Mouse (Mus musculus): ENCODE measurements around the gene Scgb1a1.
"Not testable (repeated sequence)": the region's sequence is repeated elsewhere in the genome, so short reads cannot be mapped to it uniquely, and the experiment has no call there.

Scgb1a1 gene

GRCm38 (mm10) chr19:9067292-9067691, 20.5 kb downstream of the Scgb1a1 start:
- no peak for DNase-seq (ENCODE audit: low spot score in 2 of 2)

DNA sequence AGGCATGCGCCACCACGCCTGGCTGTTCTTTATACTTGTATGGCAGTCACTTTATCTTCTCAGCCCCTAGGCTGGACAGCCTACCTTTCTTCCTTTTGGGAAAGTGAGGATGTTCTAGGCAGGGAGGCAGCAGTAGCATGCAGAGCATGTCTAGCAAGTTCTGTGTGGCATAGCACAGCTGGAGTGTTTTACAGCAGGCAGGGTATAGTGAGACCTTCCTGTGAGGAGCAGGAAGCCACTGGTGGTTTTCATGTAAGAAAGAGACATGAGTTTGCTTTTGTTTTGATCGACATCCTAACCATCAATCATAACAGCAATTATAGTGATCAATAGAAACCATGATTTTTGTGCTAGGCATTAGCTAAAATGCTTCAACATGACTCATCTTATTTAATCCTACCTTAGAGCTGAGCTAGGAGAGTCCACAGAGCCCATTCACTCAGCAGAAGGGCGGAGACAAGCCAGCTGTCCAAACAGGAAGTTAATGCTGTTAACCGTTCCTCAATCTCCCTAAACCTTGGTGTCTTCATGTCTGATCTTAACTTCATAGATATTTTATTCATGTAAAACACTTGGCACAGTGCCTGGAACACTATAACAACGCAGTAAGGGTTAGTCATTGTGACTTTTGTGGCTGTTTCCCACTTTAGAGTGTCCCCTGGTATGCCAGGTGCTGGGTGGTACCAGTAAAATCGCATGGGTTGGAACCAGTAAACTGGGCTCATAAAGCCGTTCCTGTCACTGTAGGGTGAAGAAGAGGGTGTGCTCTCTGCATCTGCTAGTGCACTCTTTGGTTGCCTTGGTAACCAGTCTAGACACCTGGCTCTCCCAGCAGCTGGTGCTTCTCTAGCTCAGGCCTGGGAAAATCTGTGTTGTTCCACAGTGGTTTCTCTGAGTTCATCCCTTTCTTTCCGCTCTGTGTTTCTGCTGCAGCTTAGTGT, 21.9 kb downstream of the Scgb1a1 start:
- DNase-seq (ENCODE audit: low spot score in 2 of 2), result no peak

DNA sequence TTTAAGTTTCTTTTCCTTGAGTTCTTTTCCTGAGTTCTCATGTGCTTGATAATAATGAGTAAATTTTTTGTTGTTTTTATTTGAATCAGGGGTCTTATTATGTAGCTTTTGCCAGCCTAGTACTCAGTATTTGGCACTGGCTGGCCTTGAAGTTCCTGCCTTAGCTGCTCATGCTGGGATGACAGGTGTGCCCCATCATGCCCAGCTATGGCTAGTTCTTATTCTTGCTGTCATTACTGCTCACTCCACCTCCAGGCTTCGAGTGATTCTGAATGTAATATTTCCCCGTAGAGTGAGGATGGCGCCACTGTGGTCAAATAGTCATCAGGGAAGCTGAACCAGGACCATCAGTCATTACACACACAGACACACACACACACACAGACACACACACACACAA, 23.9 kb downstream of the Scgb1a1 start:
- no peak for DNase-seq (ENCODE audit: low spot score in 2 of 2)

DNA sequence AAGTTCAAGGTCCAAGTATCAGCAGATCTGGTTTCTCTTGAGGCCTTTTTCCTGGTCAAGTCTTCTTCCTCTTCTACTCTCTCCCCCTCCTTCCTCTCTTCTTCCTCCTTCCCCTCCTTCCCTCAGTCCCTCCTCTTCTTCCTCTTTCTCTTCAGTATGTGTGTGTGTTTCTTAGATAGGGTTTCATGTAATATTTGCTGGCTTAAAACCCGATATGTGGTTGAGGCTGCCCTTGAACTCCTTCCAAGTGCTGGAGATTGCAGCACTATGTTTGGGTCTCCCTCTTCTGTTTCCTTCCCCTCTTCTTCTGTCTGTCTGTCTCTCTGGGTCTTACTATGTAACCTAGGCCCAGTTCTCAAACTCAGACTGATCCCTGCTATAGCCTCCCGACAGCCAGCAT, 24.9 kb downstream of the Scgb1a1 start:
- DNase-seq (ENCODE audit: low spot score in 2 of 2), result no peak

- no peak for DNase-seq (ENCODE audit: low spot score in 2 of 2)
These were observed 26.4 kb downstream of the Scgb1a1 start for GRCm38 (mm10) chr19:9061221-9061893.

DNA sequence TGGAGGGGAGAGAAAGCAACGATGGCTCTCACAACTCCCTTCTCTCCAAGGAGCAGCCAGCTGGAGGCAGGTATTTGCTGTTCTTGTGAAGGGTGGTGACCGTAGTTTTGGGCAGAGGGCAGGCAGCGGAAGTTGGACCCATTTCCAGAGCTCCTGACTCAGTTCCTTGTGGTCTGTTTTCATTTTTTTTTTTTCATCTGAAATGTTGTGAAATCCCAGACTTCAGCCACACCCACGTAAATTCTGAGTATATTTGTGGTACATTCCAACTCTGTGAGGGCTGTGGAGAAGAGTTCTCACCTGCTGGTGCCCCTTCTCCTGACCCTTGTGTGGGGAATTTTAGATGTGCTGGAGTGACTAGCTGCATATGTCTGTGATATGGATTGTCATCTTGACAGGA, 27.7 kb downstream of the Scgb1a1 start:
- DNase-seq (ENCODE audit: low spot score in 2 of 2), result no peak

DNA sequence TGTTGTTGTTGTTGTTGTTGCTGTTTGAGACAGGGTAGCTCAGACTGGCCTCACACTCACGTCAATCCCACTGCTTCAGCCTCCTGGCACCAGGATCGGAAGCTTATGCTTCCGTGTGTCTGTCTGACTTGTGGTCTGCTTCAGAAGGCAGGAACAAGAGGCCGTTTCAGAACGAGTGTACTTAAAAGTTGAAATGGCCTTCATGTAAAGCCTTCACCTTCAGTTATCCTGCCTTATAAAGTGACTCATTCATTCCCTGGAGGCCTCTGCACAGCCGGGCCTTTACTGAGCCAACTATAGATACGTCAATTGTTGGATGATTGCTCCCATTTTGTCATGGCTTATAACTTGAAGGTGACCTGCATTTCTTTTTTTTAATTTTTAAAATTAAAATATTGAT, 28.4 kb downstream of the Scgb1a1 start:
- DNase-seq (ENCODE audit: low spot score in 2 of 2), result no peak

DNA sequence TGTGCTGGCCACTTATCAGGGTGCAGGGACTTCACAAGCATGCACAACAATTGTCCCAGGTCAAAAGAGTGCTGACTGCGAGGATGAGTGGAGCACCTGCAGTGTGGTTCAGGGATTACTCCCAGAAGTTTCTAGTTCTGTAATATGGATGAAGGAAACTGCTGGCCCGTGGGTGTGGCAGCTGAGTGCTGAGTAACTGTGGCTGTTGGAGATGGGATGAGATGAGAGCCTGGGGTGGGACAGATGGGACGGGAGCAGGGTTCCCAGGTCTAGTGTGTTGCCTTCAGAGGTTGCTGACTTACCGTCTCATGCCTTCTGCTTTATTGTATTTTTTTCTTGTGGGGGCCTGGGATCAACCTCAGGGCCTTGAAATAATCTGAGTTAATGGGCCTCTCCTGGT, 28.8 kb downstream of the Scgb1a1 start:
- DNase-seq (ENCODE audit: low spot score in 2 of 2), result no peak

GRCm38 (mm10) chr19:9058331-9058884, 29.4 kb downstream of the Scgb1a1 start:
- DNase-seq (ENCODE audit: low spot score in 2 of 2), result no peak

DNA sequence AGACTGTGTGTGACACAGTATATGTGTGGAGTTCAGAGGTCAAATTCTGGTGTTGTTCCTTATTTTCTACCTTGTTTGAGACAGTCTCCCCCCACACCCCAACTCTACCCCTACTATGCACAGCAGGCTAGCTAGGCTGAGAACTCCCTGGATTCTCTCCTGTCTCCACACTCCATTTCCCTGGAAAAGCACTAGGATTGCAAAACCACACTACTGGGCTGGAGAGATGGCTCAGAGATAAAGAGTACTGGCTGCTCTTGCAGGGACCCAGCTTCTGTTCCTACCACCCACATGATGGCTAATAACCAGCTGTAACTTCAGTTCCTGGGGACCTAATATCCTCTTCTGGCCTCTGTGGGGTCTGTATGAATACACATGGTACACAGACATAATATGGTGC, 30.1 kb downstream of the Scgb1a1 start:
- no peak for DNase-seq (ENCODE audit: low spot score in 2 of 2)

DNA sequence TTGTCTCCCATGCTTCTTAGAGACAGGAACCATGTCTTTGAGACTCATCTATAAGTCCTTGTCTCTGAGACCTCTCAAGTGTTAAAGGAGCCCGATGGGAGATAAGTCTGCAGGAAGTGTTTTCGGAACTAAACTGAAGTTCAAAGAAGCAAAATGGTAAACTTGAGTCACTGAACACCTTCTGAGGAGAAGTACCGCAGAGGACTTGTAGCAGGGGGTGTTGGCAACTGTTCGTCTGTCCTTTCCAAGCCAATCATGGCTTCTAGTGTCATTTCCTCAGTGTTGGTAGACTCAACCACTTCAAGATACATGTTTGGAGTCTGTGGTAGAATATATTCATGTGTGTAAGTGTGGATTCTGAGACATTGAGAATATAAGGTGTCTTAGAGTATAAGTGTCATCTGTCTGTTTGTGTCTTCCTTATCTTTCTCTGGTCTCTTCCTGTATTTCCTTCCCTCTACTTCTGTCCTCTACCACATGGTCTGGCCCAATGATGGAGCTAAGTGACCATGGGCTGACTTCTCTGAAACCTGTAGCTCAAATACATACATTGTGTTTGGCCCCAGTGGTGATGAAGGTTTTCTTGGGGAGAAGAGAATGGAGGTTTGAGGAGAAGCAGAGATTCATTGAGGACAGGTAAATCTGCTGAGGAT, 31.9 kb downstream of the Scgb1a1 start:
- DNase-seq (ENCODE audit: low spot score in 2 of 2), result no peak

DNA sequence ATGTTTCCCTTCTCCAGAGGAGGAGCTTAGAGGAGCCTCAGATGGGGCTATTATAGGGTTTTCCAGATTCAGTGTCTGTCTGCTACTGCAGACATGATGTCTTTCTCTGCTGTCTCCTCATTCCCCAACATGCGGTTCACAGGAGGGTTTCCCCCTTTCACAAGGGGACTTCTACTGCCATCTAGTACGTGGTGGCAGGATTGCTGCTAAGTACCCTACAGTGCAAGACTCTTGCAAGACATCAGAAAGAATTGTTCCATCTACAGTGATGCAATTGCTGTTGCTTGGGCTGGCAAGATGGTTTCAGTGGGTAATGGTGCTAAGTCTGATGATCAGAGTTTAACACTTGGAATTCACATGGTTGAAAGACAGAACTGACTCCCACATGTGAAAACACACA, 32.6 kb downstream of the Scgb1a1 start:
- DNase-seq (ENCODE audit: low spot score in 2 of 2), result no peak

DNA sequence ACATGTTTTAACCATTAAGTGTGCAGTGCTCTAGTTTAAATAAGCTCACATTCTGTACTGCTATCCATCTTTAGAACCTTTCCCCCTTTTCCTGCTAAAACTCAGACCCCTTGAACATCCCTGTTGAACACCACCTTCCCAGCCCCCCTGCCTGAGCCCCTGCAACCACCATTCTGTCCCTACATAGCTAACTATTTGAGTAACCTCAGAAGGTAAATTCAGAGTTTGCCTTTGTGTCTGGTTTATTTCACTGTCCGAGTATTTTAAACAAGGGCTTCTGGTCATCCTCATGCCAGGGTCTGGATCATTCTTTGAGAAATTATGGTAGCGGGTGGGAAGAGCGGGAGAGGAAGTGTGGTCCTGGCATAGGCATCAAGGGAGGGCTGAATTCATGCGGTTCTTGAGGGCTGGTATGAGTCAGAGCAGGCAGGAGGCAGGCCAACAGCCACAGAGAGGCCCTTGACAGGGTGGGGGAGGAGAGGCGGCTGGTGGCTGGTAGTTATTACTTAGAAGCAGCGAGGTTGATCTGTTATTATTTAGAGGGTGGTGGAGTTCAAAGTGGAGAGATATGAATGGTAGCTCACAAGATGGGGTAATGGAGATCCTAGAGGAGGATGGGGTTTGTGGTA, 34.8 kb downstream of the Scgb1a1 start:
- DNase-seq (ENCODE audit: low spot score in 2 of 2), result no peak

GRCm38 (mm10) chr19:9051985-9052384, 35.8 kb downstream of the Scgb1a1 start:
- DNase-seq (ENCODE audit: low spot score in 2 of 2), result not testable (repeated sequence)

DNA sequence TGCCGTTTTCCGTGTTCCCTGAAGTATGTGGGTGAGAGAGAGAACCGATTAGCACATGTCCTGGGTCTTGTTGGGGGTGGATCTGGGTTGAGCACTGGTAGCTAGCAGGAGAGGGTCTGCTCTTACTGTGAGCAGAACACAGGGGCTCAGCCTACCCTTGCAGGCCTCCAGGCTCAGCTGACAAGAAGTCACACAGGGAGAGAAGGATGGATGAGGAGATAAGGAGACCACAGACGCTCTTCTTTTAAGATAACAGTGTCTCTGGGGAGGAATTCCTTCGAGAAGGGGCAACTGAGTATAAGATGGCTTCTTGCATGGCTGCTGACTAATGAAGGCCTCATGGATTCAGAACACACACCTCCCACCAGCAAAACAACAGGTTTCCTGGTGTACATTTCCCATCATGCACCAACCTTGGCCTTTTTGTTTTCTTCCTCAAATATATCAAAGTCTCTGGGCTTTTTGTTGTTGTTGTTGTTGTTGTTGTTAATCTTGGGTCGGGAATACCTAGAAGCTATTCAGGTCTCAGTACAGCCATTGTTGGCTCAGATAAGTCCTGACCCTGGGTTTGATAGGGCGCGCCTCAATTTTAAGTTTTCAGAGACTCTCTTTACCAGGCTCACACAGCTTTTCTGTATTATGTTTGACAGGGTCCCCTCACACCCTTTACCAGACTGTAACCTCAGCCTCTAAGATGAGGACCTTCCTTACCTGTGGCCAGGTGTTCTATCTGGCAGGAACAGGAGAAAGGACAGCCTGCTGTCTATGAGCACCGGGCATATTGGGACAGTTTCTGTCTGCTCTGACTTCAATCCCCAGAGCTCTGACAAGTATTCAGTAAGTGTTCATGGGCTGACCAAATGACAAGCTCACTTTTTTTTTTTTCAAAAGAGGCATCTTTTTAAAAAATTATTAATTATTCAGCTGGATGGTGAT, 37.2 kb downstream of the Scgb1a1 start:
- DNase-seq (ENCODE audit: low spot score in 2 of 2), result no peak

- no peak for DNase-seq (ENCODE audit: low spot score in 2 of 2)
These were observed 38.6 kb downstream of the Scgb1a1 start for GRCm38 (mm10) chr19:9048981-9049687.

DNA sequence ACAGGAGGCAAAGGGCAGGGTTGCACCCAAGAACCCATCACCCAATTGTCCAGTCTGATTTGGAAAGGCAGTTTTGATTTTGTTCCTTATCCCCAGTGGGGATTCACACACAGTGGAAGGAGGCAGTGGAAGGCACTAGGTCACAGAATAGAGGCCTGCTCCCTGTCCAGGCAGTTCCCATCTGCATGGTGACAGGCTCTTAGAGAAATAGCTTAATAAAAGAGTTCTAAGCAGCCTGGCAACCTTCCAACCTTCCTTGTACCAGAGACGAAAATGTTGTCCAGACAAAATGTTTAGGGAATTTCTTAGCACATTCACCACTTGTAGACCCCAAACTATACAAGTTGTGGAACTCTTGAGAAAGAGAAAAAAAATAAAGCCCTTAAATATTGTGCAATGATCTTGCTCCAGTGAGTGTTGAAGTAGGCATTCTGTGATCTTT, 39.8 kb downstream of the Scgb1a1 start:
- DNase-seq (ENCODE audit: low spot score in 2 of 2), result no peak

- DNase-seq (ENCODE audit: low spot score in 2 of 2), result no peak
These were observed 40.4 kb downstream of the Scgb1a1 start for GRCm38 (mm10) chr19:9047207-9047945.

DNA sequence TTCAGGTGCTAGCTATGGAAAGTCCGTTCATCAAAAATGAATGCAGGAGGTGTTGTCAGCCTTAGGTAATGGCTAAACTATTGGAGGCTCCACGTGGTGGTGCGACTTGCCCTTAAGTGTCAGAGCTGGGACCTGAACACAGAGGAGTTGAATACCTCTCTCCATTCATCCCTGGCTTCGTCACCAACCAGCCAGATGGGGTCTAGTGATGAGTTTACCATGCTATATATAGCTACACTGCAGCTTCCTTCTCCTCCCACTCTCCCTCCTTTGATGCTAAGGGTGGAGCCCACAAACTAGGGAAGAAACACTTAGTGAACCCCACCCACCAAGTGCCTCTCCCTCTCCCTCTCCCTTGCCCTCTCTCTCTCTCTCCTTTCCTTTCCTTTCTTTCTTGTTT, 43.5 kb downstream of the Scgb1a1 start:
- DNase-seq (ENCODE audit: low spot score in 2 of 2), result no peak
